Mouse (Mus musculus) cerebellum, adult 2 months (tissue): ENCODE measurements around the gene Prdm11.

Experiments used
- CTCF ChIP-seq: fragments of 200-500 bp; IDR thresholded peaks from 2 replicates; pipeline ENCODE4 v1.5.1; 2011; ENCODE audit warnings: low read depth, mild to moderate bottlenecking, control low read depth, low read length, moderate library complexity, borderline replicate concordance; ENCODE audit not compliant: insufficient read depth
- POLR2A ChIP-seq: fragments of 200-500 bp; IDR thresholded peaks from 2 replicates; pipeline ENCODE4 v1.6.1; 2011; ENCODE audit warnings: low read length, control low read depth, borderline replicate concordance; ENCODE audit not compliant: insufficient read depth

DNA sequence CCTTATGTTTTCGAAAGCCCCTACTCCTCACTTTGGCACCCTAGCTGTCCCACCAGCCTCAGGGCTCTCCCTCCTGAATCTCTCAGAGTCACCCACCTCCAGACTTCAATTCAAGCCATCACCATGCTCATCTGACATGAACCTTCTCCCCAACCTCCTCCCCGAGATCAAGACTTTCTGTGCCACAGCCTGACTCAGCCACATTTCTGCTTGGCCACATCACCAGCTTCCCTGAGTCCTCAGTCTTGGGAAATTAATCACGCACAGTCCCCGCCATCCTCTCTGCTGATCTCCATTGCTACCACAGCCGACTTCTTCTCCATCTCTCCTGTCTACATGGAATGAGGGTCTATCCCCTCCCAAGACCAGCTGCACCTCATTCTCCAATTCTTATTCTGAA lies 34.5 kb downstream of the Prdm11 start:
- TF ChIP-seq CTCF (no peak), POLR2A (no peak)
